ENCODE assay signal across 10 mouse cellular contexts in genomic region chr7:45121966-45122365, GRCm38 (mm10). TPM values are rescaled to one million over a fixed set of nuclear protein-coding genes. Genes with fewer than 3 reads are reported as not detected.
DNase-seq lines count a peak whose midpoint lies in the region; ATAC-seq lines count a peak whose summit lies in the region.
"Had no signal": no experiment of that assay in that cellular context is flagged by ENCODE, and none has a peak within 500 bp of the region (broad histone marks: within the 10 kb centered on the region; RNA-seq: fewer than 3 reads in every experiment).

No protein-coding gene starts in this region.

- no peak overlapping the region; the same call in 1 of the 2 replicates for H3K4me2 ChIP-seq in heart, embryonic 11.5 days
- no peak overlapping the region for H3K4me2 ChIP-seq in embryonic facial prominence, embryonic 14.5 days (ENCODE audit: low read depth, low read length)
- H3K4me2 ChIP-seq in neural tube, embryonic 15.5 days: peak overlapping the region; percentile 15; the same call in 1 of the 2 replicates

- H3K9ac ChIP-seq in heart, embryonic 11.5 days (ENCODE audit: low read depth, low read length): peak overlapping the region; percentile 31; the same call in 1 of the 2 replicates
- H3K9ac ChIP-seq in embryonic facial prominence, embryonic 14.5 days (ENCODE audit: low read depth, low read length): 0 out of 2 replicates have a peak overlapping the region, but pooled peaks have one; percentile 11
- H3K9ac ChIP-seq in neural tube, embryonic 15.5 days (replicated peaks): no peak overlapping the region; the same call in 1 of the 2 replicates

- no peak for ATAC-seq in heart, embryonic 11.5 days (replicated peaks; ENCODE audit: insufficient number of reproducible peaks, low FRiP score, low TSS enrichment)
- no peak for ATAC-seq in megakaryocyte, adult 5-6 weeks (ENCODE audit: poor library complexity, severe bottlenecking)
- ATAC-seq in embryonic facial prominence, embryonic 14.5 days (ENCODE audit: low read depth): no peak
- no peak for ATAC-seq in neural tube, embryonic 15.5 days (ENCODE audit: low FRiP score)

- intact Hi-C loops in heart, postnatal 10 days (cut with DNase I): loop anchor here (5.0 kb wide), 1 partner anchor 40 kb away; no protein-coding TSS in a partner anchor

- H3K27me3 ChIP-seq in heart, embryonic 11.5 days (ENCODE audit: control insufficient read depth, insufficient read depth, low read length): no peaks in the 10 kb centered on the region
- no peaks in the 10 kb centered on the region for H3K27me3 ChIP-seq in megakaryocyte, embryonic 14.5 days (replicated peaks)
- no peaks in the 10 kb centered on the region for H3K27me3 ChIP-seq in embryonic facial prominence, embryonic 14.5 days (replicated peaks; ENCODE audit: control insufficient read depth, insufficient read depth, low read length)
- H3K27me3 ChIP-seq in neural tube, embryonic 15.5 days (replicated peaks): no peaks in the 10 kb centered on the region

- H3K4me3 ChIP-seq in heart, embryonic 11.5 days (ENCODE audit: low read depth, low read length): no peak overlapping the region
- peak overlapping the region; percentile 73 for H3K4me3 ChIP-seq in megakaryocyte, embryonic 14.5 days (replicated peaks)
- no peak overlapping the region for H3K4me3 ChIP-seq in embryonic facial prominence, embryonic 14.5 days (ENCODE audit: low read depth, low read length)
- H3K4me3 ChIP-seq in neural tube, embryonic 15.5 days (replicated peaks): no peak overlapping the region

- no peak for DNase-seq in heart, postnatal 10 days
- no peak for DNase-seq in embryonic facial prominence, embryonic 14.5 days (ENCODE audit: low spot score)
- DNase-seq in cerebellum, adult 18-20 months: no peak
- no peak for DNase-seq in urinary bladder, adult 18-20 months (ENCODE audit: low spot score in 2 of 2)

- H3K27ac ChIP-seq in heart, embryonic 11.5 days (ENCODE audit: low read depth, low read length): no peak overlapping the region
- no peak overlapping the region for H3K27ac ChIP-seq in embryonic facial prominence, embryonic 14.5 days (replicated peaks; ENCODE audit: low read depth, low read length)
- H3K27ac ChIP-seq in neural tube, embryonic 15.5 days (replicated peaks): no peak overlapping the region

- H3K36me3 ChIP-seq in heart, embryonic 11.5 days (ENCODE audit: control insufficient read depth, insufficient read depth, low read length): peaks cover 43% of the 10 kb centered on the region
- peaks cover 77% of the 10 kb centered on the region for H3K36me3 ChIP-seq in megakaryocyte, embryonic 14.5 days (replicated peaks; ENCODE audit: low read length)
- H3K36me3 ChIP-seq in embryonic facial prominence, embryonic 14.5 days (ENCODE audit: control insufficient read depth, insufficient read depth, low read length): peaks cover 71% of the 10 kb centered on the region
- peaks cover 68% of the 10 kb centered on the region for H3K36me3 ChIP-seq in neural tube, embryonic 15.5 days

- peaks cover 26% of the 10 kb centered on the region for H3K4me1 ChIP-seq in heart, embryonic 11.5 days (ENCODE audit: control insufficient read depth, insufficient read depth, low read length)
- H3K4me1 ChIP-seq in megakaryocyte, embryonic 14.5 days: peaks cover 77% of the 10 kb centered on the region
- H3K4me1 ChIP-seq in embryonic facial prominence, embryonic 14.5 days (ENCODE audit: control insufficient read depth, insufficient read depth, low read length): peaks cover 17% of the 10 kb centered on the region
- peaks cover 45% of the 10 kb centered on the region for H3K4me1 ChIP-seq in neural tube, embryonic 15.5 days

- no peaks in the 10 kb centered on the region for H3K9me3 ChIP-seq in heart, embryonic 11.5 days (replicated peaks; ENCODE audit: control insufficient read depth, low read length)
- H3K9me3 ChIP-seq in megakaryocyte, embryonic 14.5 days: no peaks in the 10 kb centered on the region
- no peaks in the 10 kb centered on the region for H3K9me3 ChIP-seq in embryonic facial prominence, embryonic 14.5 days (ENCODE audit: control insufficient read depth, low read length)
- no peaks in the 10 kb centered on the region for H3K9me3 ChIP-seq in neural tube, embryonic 15.5 days (replicated peaks)

RNA-seq across cellular contexts. Expression of gene Rps11, which starts 2.3 kb away (rescaled TPM):
- polyA plus RNA-seq in heart, embryonic 11.5 days (2014; fragmentation: Nextera tagmentation; extraction: Ambion mirVana): 1,168 and 1,305 TPM in 2 replicates
- total RNA-seq in heart, postnatal 10 days (2021): 100 to 1,000 TPM; 752 to 773 TPM
- 39.7 and 217 TPM in 2 replicates for polyA plus RNA-seq in megakaryocyte, embryonic 14.5 days (2012; ENCODE audit: insufficient read depth, low replicate concordance)
- total RNA-seq in megakaryocyte, adult 5-6 weeks (2015): 2,516 and 2,663 TPM in 2 replicates
- 1,201 and 1,233 TPM in 2 replicates for total RNA-seq in megakaryocyte, adult 5-6 weeks (2017)
- 1,575 and 1,608 TPM in 2 replicates for polyA plus RNA-seq in embryonic facial prominence, embryonic 14.5 days (2014; fragmentation: Nextera tagmentation; extraction: Ambion mirVana)
- polyA plus RNA-seq in neural tube, embryonic 15.5 days (2015; fragmentation: Nextera tagmentation; extraction: Ambion mirVana): 759 and 947 TPM in 2 replicates

RNA-seq across cellular contexts. Expression of gene Rpl13a, which starts 6.6 kb away (rescaled TPM):
- 981 and 1,056 TPM in 2 replicates for polyA plus RNA-seq in heart, embryonic 11.5 days (2014; fragmentation: Nextera tagmentation; extraction: Ambion mirVana)
- total RNA-seq in heart, postnatal 10 days (2021): 100 to 1,000 TPM; 809 to 865 TPM
- 3,981 and 5,869 TPM in 2 replicates for polyA plus RNA-seq in megakaryocyte, embryonic 14.5 days (2012; ENCODE audit: insufficient read depth, low replicate concordance)
- 1,652 and 1,953 TPM in 2 replicates for total RNA-seq in megakaryocyte, adult 5-6 weeks (2015)
- 2,014 and 2,240 TPM in 2 replicates for total RNA-seq in megakaryocyte, adult 5-6 weeks (2017)
- 1,594 and 1,619 TPM in 2 replicates for polyA plus RNA-seq in embryonic facial prominence, embryonic 14.5 days (2014; fragmentation: Nextera tagmentation; extraction: Ambion mirVana)
- 649 and 787 TPM in 2 replicates for polyA plus RNA-seq in neural tube, embryonic 15.5 days (2015; fragmentation: Nextera tagmentation; extraction: Ambion mirVana)

RNA-seq across cellular contexts. Expression of gene Gm45713, which starts 14.1 kb away (rescaled TPM):
- polyA plus RNA-seq in heart, embryonic 11.5 days (2014; fragmentation: Nextera tagmentation; extraction: Ambion mirVana): 0.21 TPM in 2 replicates
- total RNA-seq in heart, postnatal 10 days (2021): not detected
- 2.1 and 9.4 TPM in 2 replicates for polyA plus RNA-seq in megakaryocyte, embryonic 14.5 days (2012; ENCODE audit: insufficient read depth, low replicate concordance)
- not detected in 2 replicates for total RNA-seq in megakaryocyte, adult 5-6 weeks (2015)
- total RNA-seq in megakaryocyte, adult 5-6 weeks (2017): not detected in 2 replicates
- 0.47 and 0.61 TPM in 2 replicates for polyA plus RNA-seq in embryonic facial prominence, embryonic 14.5 days (2014; fragmentation: Nextera tagmentation; extraction: Ambion mirVana)
- polyA plus RNA-seq in neural tube, embryonic 15.5 days (2015; fragmentation: Nextera tagmentation; extraction: Ambion mirVana): 0.12 and 0.24 TPM in 2 replicates
- total RNA-seq: common myeloid progenitor, adult 5-6 weeks had no signal
- polyA plus RNA-seq: neural tube, embryonic 14.5 days had no signal

RNA-seq across cellular contexts. Expression of gene Flt3l, which starts 14.3 kb away (rescaled TPM):
- 1.6 and 2.5 TPM in 2 replicates for polyA plus RNA-seq in heart, embryonic 11.5 days (2014; fragmentation: Nextera tagmentation; extraction: Ambion mirVana)
- 1 to 10 TPM; 5.7 to 6.5 TPM for total RNA-seq in heart, postnatal 10 days (2021)
- 78.6 and 81.1 TPM in 2 replicates for polyA plus RNA-seq in megakaryocyte, embryonic 14.5 days (2012; ENCODE audit: insufficient read depth, low replicate concordance)
- total RNA-seq in megakaryocyte, adult 5-6 weeks (2015): 22.7 and 29.0 TPM in 2 replicates
- total RNA-seq in megakaryocyte, adult 5-6 weeks (2017): 17.4 and 17.6 TPM in 2 replicates
- polyA plus RNA-seq in embryonic facial prominence, embryonic 14.5 days (2014; fragmentation: Nextera tagmentation; extraction: Ambion mirVana): 2.3 TPM in 2 replicates
- 1.8 and 3.8 TPM in 2 replicates for polyA plus RNA-seq in neural tube, embryonic 15.5 days (2015; fragmentation: Nextera tagmentation; extraction: Ambion mirVana)

RNA-seq across cellular contexts. Expression of gene Fcgrt, which starts 18.3 kb away (rescaled TPM):
- polyA plus RNA-seq in heart, embryonic 11.5 days (2014; fragmentation: Nextera tagmentation; extraction: Ambion mirVana): 15.1 and 20.5 TPM in 2 replicates
- 10 to 100 TPM; 65.4 to 69.2 TPM for total RNA-seq in heart, postnatal 10 days (2021)
- polyA plus RNA-seq in megakaryocyte, embryonic 14.5 days (2012; ENCODE audit: insufficient read depth, low replicate concordance): 28.9 and 70.0 TPM in 2 replicates
- 22.0 and 22.5 TPM in 2 replicates for total RNA-seq in megakaryocyte, adult 5-6 weeks (2015)
- total RNA-seq in megakaryocyte, adult 5-6 weeks (2017): 64.1 and 69.0 TPM in 2 replicates
- 120 and 129 TPM in 2 replicates for polyA plus RNA-seq in embryonic facial prominence, embryonic 14.5 days (2014; fragmentation: Nextera tagmentation; extraction: Ambion mirVana)
- 33.8 and 42.7 TPM in 2 replicates for polyA plus RNA-seq in neural tube, embryonic 15.5 days (2015; fragmentation: Nextera tagmentation; extraction: Ambion mirVana)
